Mouse (Mus musculus) lung, embryonic 15.5 days (tissue): ENCODE data around the gene Gm27027. TPM values are rescaled to one million over a fixed set of nuclear protein-coding genes. Genes with fewer than 3 reads are reported as not detected.

Source experiments
- ATAC-seq: fragments of 200-750 bp; cut with Nextera tagmentation; 2 replicates; pipeline ENCODE4 v1.8.0; 2017; ENCODE audit warnings: moderate number of reproducible peaks, borderline replicate concordance; ENCODE audit not compliant: low FRiP score, low TSS enrichment; ENCODE audit errors: extremely low read depth
- H3K27ac ChIP-seq: fragments of 300-500 bp; sonication (generic); 2 replicates; pipeline ENCODE4 v1.5.1; 2015; ENCODE audit warnings: moderate library complexity, mild to moderate bottlenecking, inconsistent platforms
- H3K27me3 ChIP-seq: fragments of 300-500 bp; sonication (generic); 2 replicates; pipeline ENCODE4 v1.6.1; 2015; ENCODE audit warnings: inconsistent platforms
- H3K36me3 ChIP-seq: fragments of 300-500 bp; sonication (generic); 2 replicates; pipeline ENCODE4 v1.6.1; 2015; ENCODE audit warnings: inconsistent platforms
- H3K4me1 ChIP-seq: fragments of 300-500 bp; sonication (generic); 2 replicates; pipeline ENCODE4 v1.6.1; 2015; ENCODE audit warnings: inconsistent platforms
- H3K4me2 ChIP-seq: fragments of 300-500 bp; sonication (generic); 2 replicates; pipeline ENCODE4 v1.6.1; 2015; ENCODE audit warnings: inconsistent platforms, mild to moderate bottlenecking, moderate library complexity
- H3K4me3 ChIP-seq: fragments of 300-500 bp; sonication (generic); 2 replicates; pipeline ENCODE4 v1.5.1; 2015; ENCODE audit warnings: mild to moderate bottlenecking, inconsistent platforms
- H3K9ac ChIP-seq: fragments of 300-500 bp; sonication (generic); 2 replicates; pipeline ENCODE4 v1.6.1; 2015; ENCODE audit warnings: inconsistent platforms
- H3K9me3 ChIP-seq: fragments of 300-500 bp; sonication (generic); 2 replicates; pipeline ENCODE4 v1.6.1; 2016; ENCODE audit warnings: inconsistent platforms
- WGBS: fragments of 180-500 bp; shearing (Covaris S2); methylation state at CpG from one replicate; pipeline ENCODE4 v1.1.7; 2015; 5-methylcytosine and 5-hydroxymethylcytosine counted together
- polyA plus RNA-seq: library from polyadenylated mRNA; unstranded; fragments of >200 nt; fragmentation: Nextera tagmentation; extraction: Ambion mirVana; gene quantifications from 2 replicates; pipeline ENCODE4 v1.2.1, GENCODE M21; 2015

The Gm27027 gene
- polyA plus RNA-seq, 1 experiment from 2014 or later, result not detected

- Histone ChIP-seq H3K4me1 (no peaks in the 10 kb centered on the region; the same call in 1 of the 2 replicates), H3K27ac (peak overlapping the region; percentile 27; the same call in 1 of the 2 replicates), H3K36me3 (peaks cover 69% of the 10 kb centered on the region), H3K4me3 (no peak overlapping the region), H3K9me3 (no peaks in the 10 kb centered on the region), H3K4me2 (no peak overlapping the region), H3K9ac (no peak overlapping the region), H3K27me3 (no peaks in the 10 kb centered on the region)
- 65% methylated on average over 4 of the region's 4 CpGs for WGBS
- ATAC-seq, result no peak
Observed at GRCm38 (mm10) chr2:94001918-94002317, 5.8 kb upstream of the Gm27027 start.

GRCm38 (mm10) chr2:94001411-94001810 is 5.3 kb upstream of the Gm27027 start:
- peaks cover 64% of the 10 kb centered on the region for H3K36me3 ChIP-seq

DNA sequence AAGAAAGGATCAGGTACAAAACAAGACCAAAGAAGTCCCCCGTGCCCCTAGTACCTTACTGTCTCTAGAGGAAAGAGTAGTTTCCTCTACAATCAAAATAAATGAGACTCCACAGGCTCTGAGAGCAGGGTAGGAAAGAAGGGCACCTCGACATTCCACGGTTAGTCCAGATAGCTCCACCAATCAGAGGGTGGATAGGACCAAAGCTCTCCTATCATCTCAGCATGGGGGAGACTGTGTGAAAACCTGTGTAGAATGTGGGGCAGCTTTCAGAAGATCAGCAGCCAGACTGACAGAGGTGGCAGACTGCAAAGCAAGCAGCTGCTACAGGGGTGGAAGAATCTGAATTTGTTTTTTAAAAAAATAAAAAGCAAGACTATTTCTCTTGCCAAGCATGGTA is 3.3 kb downstream of the Gm27027 start:
- Histone ChIP-seq H3K4me3 (no peak overlapping the region), H3K27me3 (no peaks in the 10 kb centered on the region), H3K4me2 (no peak overlapping the region), H3K9me3 (no peaks in the 10 kb centered on the region), H3K27ac (0 out of 2 replicates have a peak overlapping the region, but pooled peaks have one; percentile 1), H3K36me3 (peaks cover 46% of the 10 kb centered on the region), H3K4me1 (peaks cover 17% of the 10 kb centered on the region; the same call in 1 of the 2 replicates), H3K9ac (no peak overlapping the region)
- 57% methylated on average over 3 of the region's 3 CpGs for WGBS
- ATAC-seq, result no peak

More at GRCm38 (mm10) chr2:94001411-94001810, 5.3 kb upstream of the Gm27027 start:
- Histone ChIP-seq H3K9ac (no peak overlapping the region), H3K27ac (peak overlapping the region; percentile 27; the same call in 1 of the 2 replicates), H3K4me2 (no peak overlapping the region), H3K4me1 (no peaks in the 10 kb centered on the region; the same call in 1 of the 2 replicates), H3K9me3 (no peaks in the 10 kb centered on the region), H3K27me3 (no peaks in the 10 kb centered on the region), H3K4me3 (no peak overlapping the region)
- ATAC-seq, result no peak
- 75% methylated on average over 6 of the region's 6 CpGs for WGBS

DNA sequence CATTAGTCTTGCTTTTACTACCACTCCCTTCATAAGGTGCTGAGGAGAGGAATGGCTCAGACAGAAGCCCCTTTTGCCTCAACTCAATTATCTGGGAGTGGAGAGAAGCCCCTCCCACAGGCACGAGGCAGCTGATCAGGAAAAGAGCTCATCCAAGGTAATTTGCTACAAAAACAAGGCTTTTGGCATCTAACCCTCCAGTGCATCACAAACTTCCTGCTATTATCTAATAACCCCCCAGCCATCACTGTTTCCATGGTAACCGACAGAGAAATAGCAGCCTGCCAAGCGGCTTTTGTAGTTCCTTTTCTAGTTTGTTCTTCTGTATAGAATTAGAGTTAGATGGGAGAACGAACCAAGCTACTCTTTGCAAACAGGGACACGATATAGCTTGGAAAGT is 3.9 kb downstream of the Gm27027 start:
- Histone ChIP-seq H3K4me1 (peaks cover 17% of the 10 kb centered on the region; the same call in 1 of the 2 replicates), H3K9ac (no peak overlapping the region), H3K9me3 (no peaks in the 10 kb centered on the region), H3K4me2 (no peak overlapping the region), H3K36me3 (peaks cover 50% of the 10 kb centered on the region), H3K27ac (0 out of 2 replicates have a peak overlapping the region, but pooled peaks have one; percentile 1), H3K4me3 (no peak overlapping the region), H3K27me3 (no peaks in the 10 kb centered on the region)
- ATAC-seq, result no peak
- 60% methylated on average over 5 of the region's 5 CpGs for WGBS

- peaks cover 51% of the 10 kb centered on the region for H3K36me3 ChIP-seq
Observed at GRCm38 (mm10) chr2:93991336-93991735, 4.8 kb downstream of the Gm27027 start.

DNA sequence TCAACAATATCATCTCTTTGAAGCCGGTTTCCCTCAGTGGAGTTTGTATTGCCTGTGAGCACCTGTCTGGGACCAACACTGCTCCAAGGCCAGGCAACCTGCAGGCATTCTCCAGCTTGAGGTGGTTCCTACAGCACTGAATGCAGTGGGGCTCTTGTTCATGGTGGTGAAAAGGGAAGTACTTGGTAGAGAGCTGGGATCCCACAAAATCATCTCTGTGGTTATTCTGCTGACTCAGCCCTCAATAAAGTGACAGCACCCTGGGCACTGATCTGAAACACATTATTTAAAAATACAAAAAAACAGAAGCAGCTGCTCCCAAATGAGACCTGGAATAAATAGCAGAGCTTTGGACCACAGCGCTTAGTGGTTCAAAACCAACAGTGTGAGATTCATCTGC is 7.7 kb downstream of the Gm27027 start:
- no peak overlapping the region for H3K27ac ChIP-seq
- peaks cover 33% of the 10 kb centered on the region for H3K36me3 ChIP-seq
- H3K9me3 ChIP-seq, result no peaks in the 10 kb centered on the region
- 91% methylated on average over 2 of the region's 2 CpGs for WGBS
- peaks cover 18% of the 10 kb centered on the region; the same call in 1 of the 2 replicates for H3K4me1 ChIP-seq
- no peak overlapping the region for H3K9ac ChIP-seq
- no peak for ATAC-seq
- H3K4me3 ChIP-seq, result no peak overlapping the region
- no peak overlapping the region for H3K4me2 ChIP-seq
- H3K27me3 ChIP-seq, result no peaks in the 10 kb centered on the region

More at GRCm38 (mm10) chr2:93991336-93991735, 4.8 kb downstream of the Gm27027 start:
- no peak overlapping the region for H3K9ac ChIP-seq
- WGBS, result 51% methylated on average over 3 of the region's 3 CpGs
- no peaks in the 10 kb centered on the region for H3K9me3 ChIP-seq
- H3K4me1 ChIP-seq, result peaks cover 17% of the 10 kb centered on the region; the same call in 1 of the 2 replicates
- no peaks in the 10 kb centered on the region for H3K27me3 ChIP-seq
- no peak overlapping the region for H3K4me3 ChIP-seq
- no peak overlapping the region for H3K4me2 ChIP-seq
- H3K27ac ChIP-seq, result no peak overlapping the region
- ATAC-seq, result no peak; the same call in 1 of the 2 replicates

DNA sequence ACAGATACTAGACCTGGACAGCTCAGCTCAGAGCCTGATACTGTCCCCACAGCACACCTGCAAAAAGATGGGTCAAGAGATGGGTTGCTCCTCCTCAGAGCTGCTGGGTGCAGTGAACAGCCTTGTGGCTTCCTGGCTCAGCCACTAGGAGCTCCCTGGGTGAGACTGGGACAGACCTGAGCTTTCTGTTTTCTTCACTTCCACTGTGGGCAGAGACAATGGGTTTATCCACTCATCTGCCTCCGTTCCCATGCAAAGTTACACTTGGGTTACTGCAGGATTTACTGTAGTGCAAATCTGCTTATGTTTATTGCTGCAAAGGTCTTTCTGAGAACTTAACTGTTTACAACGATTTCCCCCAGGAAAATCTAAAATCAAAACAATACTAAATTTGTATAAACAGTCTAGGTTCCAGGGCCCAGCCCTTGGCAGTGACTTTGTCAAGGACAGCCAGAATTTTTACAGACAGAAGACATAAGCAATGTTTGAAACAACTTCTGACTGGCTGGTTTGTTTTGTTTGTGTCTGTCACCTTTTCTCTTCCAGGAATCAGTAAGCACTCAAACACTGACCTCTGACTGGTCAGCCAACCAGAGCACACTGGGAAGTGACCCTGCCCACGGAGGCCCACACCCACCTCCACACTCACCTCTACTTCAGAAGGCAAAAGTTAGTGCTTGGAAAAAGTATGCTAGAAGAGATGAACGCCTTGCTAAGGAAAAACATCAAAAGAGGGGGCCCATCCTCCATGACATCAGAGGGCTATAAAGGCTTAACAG is 13.5 kb downstream of the Gm27027 start:
- Histone ChIP-seq H3K36me3 (peaks cover 12% of the 10 kb centered on the region), H3K27me3 (no peaks in the 10 kb centered on the region), H3K4me1 (peaks cover 16% of the 10 kb centered on the region), H3K4me2 (peak overlapping the region; percentile 22; the same call in 1 of the 2 replicates), H3K9ac (no peak overlapping the region), H3K9me3 (no peaks in the 10 kb centered on the region), H3K4me3 (no peak overlapping the region), H3K27ac (peak overlapping the region; percentile 87)
- peak; percentile 67 for ATAC-seq
- WGBS, result 37% methylated on average over 4 of the region's 4 CpGs

DNA sequence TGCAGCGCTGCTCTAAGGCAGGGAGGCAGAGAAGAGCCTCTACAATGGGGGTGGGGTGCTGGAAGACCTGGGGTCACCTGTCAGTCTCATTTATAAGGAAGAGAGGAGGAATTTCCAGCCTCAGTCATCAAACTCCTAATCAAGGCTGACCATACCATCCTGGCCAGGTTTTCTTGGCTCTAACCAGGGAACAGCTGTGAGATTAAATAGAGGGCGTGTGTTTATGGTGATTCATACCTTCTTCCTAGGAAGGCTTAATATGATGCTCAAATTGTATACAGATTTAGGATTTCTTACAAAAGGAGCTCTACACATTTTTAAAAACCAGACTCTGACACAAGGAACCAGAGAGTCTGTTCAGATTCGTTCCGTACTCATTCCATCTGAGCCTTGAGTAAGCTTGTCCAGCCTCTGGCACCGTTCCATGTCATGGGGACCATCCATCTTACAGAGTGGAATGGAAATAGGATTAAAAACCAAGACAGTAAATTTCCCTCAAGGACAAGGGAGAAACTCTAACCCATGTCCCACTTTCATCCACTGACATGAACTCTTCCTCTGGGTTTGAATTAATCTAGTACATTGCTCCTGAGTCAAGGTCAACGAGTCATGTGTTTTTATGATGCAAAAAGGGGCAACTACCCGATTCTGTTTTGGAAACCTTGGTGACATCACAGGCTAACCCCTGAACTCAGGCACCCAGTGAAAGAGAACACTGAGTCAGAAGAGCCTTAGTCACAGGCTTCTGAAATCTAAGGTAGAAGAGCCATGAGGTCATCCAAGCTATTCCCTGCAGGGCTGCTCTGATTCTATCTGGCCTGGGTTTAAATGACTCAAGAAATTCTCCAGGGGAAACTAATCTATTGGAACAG is 16.7 kb downstream of the Gm27027 start:
- no peaks in the 10 kb centered on the region for H3K9me3 ChIP-seq
- H3K4me2 ChIP-seq, result no peak overlapping the region
- peaks cover 36% of the 10 kb centered on the region for H3K4me1 ChIP-seq
- WGBS, result 70% methylated on average over 7 of the region's 7 CpGs
- peaks cover 7% of the 10 kb centered on the region; the same call in 1 of the 2 replicates for H3K36me3 ChIP-seq
- no peak overlapping the region for H3K4me3 ChIP-seq
- ATAC-seq, result no peak
- peak overlapping the region; percentile 1; the same call in 1 of the 2 replicates for H3K27ac ChIP-seq
- H3K9ac ChIP-seq, result no peak overlapping the region
- H3K27me3 ChIP-seq, result no peaks in the 10 kb centered on the region

- Histone ChIP-seq H3K4me2 (peak overlapping the region; percentile 88), H3K27ac (peak overlapping the region; percentile 57), H3K4me3 (peak overlapping the region; percentile 42), H3K9me3 (no peaks in the 10 kb centered on the region), H3K36me3 (peaks cover 7% of the 10 kb centered on the region; the same call in 1 of the 2 replicates), H3K27me3 (no peaks in the 10 kb centered on the region), H3K9ac (peak overlapping the region; percentile 51), H3K4me1 (peaks cover 21% of the 10 kb centered on the region)
- ATAC-seq, result peak; percentile 65; the same call in 1 of the 2 replicates
- WGBS, result 2% methylated on average over 37 of the region's 37 CpGs
Observed at GRCm38 (mm10) chr2:93976436-93977252, 19.5 kb downstream of the Gm27027 start.

- Histone ChIP-seq H3K4me2 (peak overlapping the region; percentile 88), H3K9me3 (no peaks in the 10 kb centered on the region), H3K4me1 (peaks cover 21% of the 10 kb centered on the region), H3K9ac (peak overlapping the region; percentile 51), H3K27me3 (no peaks in the 10 kb centered on the region), H3K27ac (peak overlapping the region; percentile 57; the same call in 1 of the 2 replicates), H3K36me3 (peaks cover 4% of the 10 kb centered on the region; the same call in 1 of the 2 replicates), H3K4me3 (peak overlapping the region; percentile 42)
- ATAC-seq, result peak; percentile 4; the same call in 1 of the 2 replicates
- 24% methylated on average over 21 of the region's 21 CpGs for WGBS
Observed at GRCm38 (mm10) chr2:93975526-93976435, 20.4 kb downstream of the Gm27027 start.
